Mouse (Mus musculus): ENCODE results near the gene Smco4. TPM values are rescaled to one million over a fixed set of nuclear protein-coding genes. Genes with fewer than 3 reads are reported as not detected.

Smco4 gene
- polyA plus RNA-seq, 1 experiment from 2014 or later, result 2.2 TPM

DNA sequence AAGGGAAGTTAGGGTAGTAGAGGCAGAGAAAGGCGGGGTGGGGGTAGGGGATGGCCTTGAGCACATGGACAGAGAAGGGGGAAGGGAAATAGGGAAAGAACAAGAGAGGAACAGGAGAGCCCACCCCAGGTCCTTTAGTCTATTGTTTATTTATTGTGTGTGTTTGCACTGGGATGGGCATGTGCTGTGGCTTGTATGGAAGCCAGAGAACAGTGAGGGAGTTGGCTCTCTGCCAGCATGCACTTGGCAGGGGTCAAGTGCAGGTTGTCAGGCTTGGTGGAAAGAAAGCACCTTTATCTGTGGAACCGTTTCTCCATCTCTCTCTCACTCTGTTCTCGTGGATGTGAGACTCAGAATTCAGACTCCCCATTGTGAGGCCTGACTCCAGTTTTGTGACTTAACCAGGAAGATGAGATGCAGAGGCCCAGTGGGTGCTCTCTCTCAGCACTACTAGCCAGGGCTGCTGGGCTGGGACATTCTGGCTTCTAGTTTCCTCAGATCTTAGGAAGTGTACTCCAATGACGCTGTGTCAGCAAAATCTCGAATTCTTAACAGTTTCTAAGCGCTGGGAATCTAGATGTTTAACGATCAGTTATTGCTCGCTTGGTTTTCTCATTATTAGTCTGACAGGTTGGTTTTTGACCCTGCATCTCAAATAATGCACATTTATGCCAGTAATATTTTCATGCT lies 36.2 kb downstream of the Smco4 start:
- H3K4me1 ChIP-seq (ENCODE audit: control insufficient read depth, insufficient read depth, low read length), result peaks cover 64% of the 10 kb centered on the region
- H3K4me3 ChIP-seq (ENCODE audit: low read depth, low read length), result no peak overlapping the region
- no peaks in the 10 kb centered on the region for H3K9me3 ChIP-seq (replicated peaks; ENCODE audit: control insufficient read depth, low read length)
- peak overlapping the region; percentile 6; the same call in 1 of the 2 replicates for H3K4me2 ChIP-seq
- ATAC-seq (replicated peaks; ENCODE audit: insufficient number of reproducible peaks, low FRiP score, low TSS enrichment), result peak; percentile 41; the same call in 1 of the 2 replicates
- WGBS (ENCODE audit: insufficient replicate concordance), result 55% methylated on average over 8 of the region's 8 CpGs
- H3K9ac ChIP-seq (ENCODE audit: low read depth, low read length), result no peak overlapping the region
- H3K27ac ChIP-seq (ENCODE audit: low read depth, low read length), result no peak overlapping the region
- H3K36me3 ChIP-seq (ENCODE audit: control insufficient read depth, insufficient read depth, low read length), result no peaks in the 10 kb centered on the region
- no peaks in the 10 kb centered on the region for H3K27me3 ChIP-seq (ENCODE audit: control insufficient read depth, insufficient read depth, low read length)

DNA sequence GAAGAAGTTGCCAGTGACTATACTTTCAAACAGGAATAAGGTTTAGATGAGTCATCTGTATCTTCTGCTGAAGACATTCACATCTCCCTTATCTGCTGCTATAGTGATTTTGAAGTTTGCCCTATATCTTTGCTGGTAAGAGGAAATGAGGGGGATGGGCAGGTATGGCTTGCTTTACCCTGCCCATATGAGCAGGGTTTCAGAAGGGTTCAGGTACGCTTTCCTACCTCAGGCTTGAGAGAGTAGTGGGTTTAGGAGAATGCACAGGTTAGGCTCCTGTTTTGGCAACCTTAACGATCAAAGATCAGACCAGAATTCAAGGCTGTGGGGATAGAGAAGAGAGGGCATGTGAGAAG lies 36.7 kb downstream of the Smco4 start:
- Histone ChIP-seq H3K9me3 (replicated peaks; ENCODE audit: control insufficient read depth, low read length) (no peaks in the 10 kb centered on the region), H3K27ac (ENCODE audit: low read depth, low read length) (no peak overlapping the region), H3K27me3 (ENCODE audit: control insufficient read depth, insufficient read depth, low read length) (no peaks in the 10 kb centered on the region), H3K4me1 (ENCODE audit: control insufficient read depth, insufficient read depth, low read length) (peaks cover 65% of the 10 kb centered on the region), H3K4me3 (ENCODE audit: low read depth, low read length) (no peak overlapping the region), H3K9ac (ENCODE audit: low read depth, low read length) (no peak overlapping the region), H3K4me2 (no peak overlapping the region), H3K36me3 (ENCODE audit: control insufficient read depth, insufficient read depth, low read length) (no peaks in the 10 kb centered on the region)
- 81% methylated on average over 2 of the region's 2 CpGs for WGBS (ENCODE audit: insufficient replicate concordance)
- no peak for ATAC-seq (replicated peaks; ENCODE audit: insufficient number of reproducible peaks, low FRiP score, low TSS enrichment)

DNA sequence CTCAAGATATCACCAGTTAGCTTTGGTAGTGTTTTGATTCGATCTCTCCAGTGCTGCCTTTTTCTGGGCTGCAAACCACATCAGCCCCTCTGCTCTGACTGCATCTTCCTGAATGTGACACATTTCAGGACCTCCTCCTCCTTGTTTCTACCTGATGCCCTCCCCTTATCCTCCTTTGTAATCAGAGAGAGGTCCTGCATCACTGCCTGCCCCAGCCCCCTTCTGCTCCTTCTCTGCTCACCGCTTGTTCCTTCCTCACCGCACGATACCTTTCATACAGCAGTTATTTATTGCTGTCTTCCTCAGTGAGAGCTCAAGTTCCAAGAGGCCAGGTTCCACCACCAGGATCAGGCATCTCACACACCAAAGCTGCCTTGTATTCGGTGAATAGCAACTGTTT lies 38.0 kb downstream of the Smco4 start:
- no peaks in the 10 kb centered on the region for H3K27me3 ChIP-seq (ENCODE audit: control insufficient read depth, insufficient read depth, low read length)
- no peaks in the 10 kb centered on the region for H3K9me3 ChIP-seq (replicated peaks; ENCODE audit: control insufficient read depth, low read length)
- H3K4me1 ChIP-seq (ENCODE audit: control insufficient read depth, insufficient read depth, low read length), result peaks cover 64% of the 10 kb centered on the region
- H3K36me3 ChIP-seq (ENCODE audit: control insufficient read depth, insufficient read depth, low read length), result no peaks in the 10 kb centered on the region
- 70% methylated on average over 5 of the region's 5 CpGs for WGBS (ENCODE audit: insufficient replicate concordance)
- H3K27ac ChIP-seq (ENCODE audit: low read depth, low read length), result no peak overlapping the region
- no peak overlapping the region for H3K4me3 ChIP-seq (ENCODE audit: low read depth, low read length)
- no peak overlapping the region for H3K9ac ChIP-seq (ENCODE audit: low read depth, low read length)
- no peak overlapping the region for H3K4me2 ChIP-seq
- ATAC-seq (replicated peaks; ENCODE audit: insufficient number of reproducible peaks, low FRiP score, low TSS enrichment), result no peak

DNA sequence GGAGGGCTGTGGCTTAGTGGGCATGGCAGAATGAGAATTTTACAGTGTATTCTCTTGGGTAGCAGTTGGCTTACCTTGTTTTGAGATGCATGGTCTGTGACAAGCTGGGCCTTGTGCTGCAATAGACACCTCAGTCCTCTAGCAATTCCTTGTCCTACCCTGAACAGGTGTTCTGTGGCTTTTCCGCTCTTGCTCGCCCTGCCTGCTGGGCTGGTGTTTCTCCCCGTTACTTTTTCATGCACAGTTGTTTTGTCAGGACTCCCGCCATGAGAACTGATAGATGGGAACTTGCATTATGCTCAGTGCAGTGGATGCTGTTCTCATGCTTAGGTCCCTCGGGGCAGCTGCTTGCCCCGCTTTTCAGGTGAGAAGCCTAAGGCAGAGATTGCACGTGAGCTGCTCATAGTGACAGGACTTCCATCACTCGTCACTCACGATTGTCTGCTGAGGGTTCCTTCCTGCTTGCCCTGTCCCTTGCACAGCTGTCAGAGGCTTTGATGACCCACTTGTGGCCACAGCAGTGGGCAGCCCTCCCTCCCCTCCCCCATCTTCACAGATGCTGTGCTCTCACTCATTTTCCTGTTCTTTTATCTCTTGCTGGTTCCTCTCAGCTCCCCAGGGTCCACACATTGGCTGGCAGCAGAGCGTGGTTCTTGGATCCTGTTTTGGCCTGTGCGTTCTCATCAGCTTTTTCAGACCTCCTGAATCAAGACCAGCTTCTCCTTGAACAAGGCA lies 40.3 kb downstream of the Smco4 start:
- H3K27me3 ChIP-seq (ENCODE audit: control insufficient read depth, insufficient read depth, low read length), result no peaks in the 10 kb centered on the region
- no peak overlapping the region for H3K4me2 ChIP-seq
- no peak for ATAC-seq (replicated peaks; ENCODE audit: insufficient number of reproducible peaks, low FRiP score, low TSS enrichment)
- WGBS (ENCODE audit: insufficient replicate concordance), result 44% methylated on average over 11 of the region's 11 CpGs
- peaks cover 56% of the 10 kb centered on the region for H3K4me1 ChIP-seq (ENCODE audit: control insufficient read depth, insufficient read depth, low read length)
- H3K9me3 ChIP-seq (replicated peaks; ENCODE audit: control insufficient read depth, low read length), result no peaks in the 10 kb centered on the region
- 0 out of 2 replicates have a peak overlapping the region, but pooled peaks have one; percentile 15 for H3K27ac ChIP-seq (ENCODE audit: low read depth, low read length)
- no peak overlapping the region for H3K9ac ChIP-seq (ENCODE audit: low read depth, low read length)
- no peaks in the 10 kb centered on the region for H3K36me3 ChIP-seq (ENCODE audit: control insufficient read depth, insufficient read depth, low read length)
- H3K4me3 ChIP-seq (ENCODE audit: low read depth, low read length), result no peak overlapping the region

DNA sequence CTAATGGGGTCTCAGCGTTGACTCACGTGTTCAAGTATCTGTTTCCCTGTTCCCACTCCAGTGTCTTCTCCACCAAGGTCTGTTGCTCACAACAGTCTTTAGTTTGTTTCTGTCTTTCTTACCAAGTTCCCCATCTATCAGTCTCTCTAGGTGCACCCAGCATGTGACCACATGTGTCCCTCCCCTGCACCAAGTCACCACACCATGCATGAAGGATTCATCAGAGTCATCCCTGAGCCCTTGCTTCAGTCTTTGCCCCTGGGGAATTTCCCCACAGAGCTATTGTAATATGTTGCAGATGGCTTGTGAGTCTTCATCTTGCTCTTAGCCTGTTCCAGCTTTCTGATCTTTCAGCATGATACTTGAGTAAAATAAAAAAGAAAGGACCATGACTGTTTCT lies 40.9 kb downstream of the Smco4 start:
- no peaks in the 10 kb centered on the region for H3K9me3 ChIP-seq (replicated peaks; ENCODE audit: control insufficient read depth, low read length)
- 66% methylated on average over 2 of the region's 2 CpGs for WGBS (ENCODE audit: insufficient replicate concordance)
- H3K4me3 ChIP-seq (ENCODE audit: low read depth, low read length), result no peak overlapping the region
- no peak overlapping the region for H3K4me2 ChIP-seq
- H3K36me3 ChIP-seq (ENCODE audit: control insufficient read depth, insufficient read depth, low read length), result no peaks in the 10 kb centered on the region
- no peak for ATAC-seq (replicated peaks; ENCODE audit: insufficient number of reproducible peaks, low FRiP score, low TSS enrichment)
- no peak overlapping the region for H3K27ac ChIP-seq (ENCODE audit: low read depth, low read length)
- peaks cover 50% of the 10 kb centered on the region for H3K4me1 ChIP-seq (ENCODE audit: control insufficient read depth, insufficient read depth, low read length)
- H3K27me3 ChIP-seq (ENCODE audit: control insufficient read depth, insufficient read depth, low read length), result no peaks in the 10 kb centered on the region
- H3K9ac ChIP-seq (ENCODE audit: low read depth, low read length), result no peak overlapping the region

DNA sequence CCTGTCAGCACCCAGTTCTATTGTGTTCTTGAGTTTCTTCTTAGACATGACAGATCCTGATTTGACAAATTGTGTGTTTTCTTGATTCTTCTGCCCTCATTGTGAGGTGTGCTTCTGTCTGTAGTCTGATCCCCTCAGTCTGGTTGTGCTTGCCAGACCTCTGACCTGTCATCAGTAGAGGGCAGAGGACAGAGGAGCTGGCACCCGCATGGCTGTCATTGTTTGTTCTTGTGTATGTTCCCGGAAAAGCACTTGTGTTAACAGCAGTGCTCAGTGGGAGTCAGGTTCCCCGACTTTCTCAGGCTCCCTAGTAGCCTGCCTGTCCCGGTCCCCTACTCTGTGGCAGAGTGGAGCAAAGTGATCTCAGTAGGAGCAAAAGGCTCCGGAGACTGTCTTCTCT lies 42.2 kb downstream of the Smco4 start:
- H3K4me1 ChIP-seq (ENCODE audit: control insufficient read depth, insufficient read depth, low read length), result peaks cover 37% of the 10 kb centered on the region
- H3K27ac ChIP-seq (ENCODE audit: low read depth, low read length), result no peak overlapping the region
- no peak for ATAC-seq (replicated peaks; ENCODE audit: insufficient number of reproducible peaks, low FRiP score, low TSS enrichment)
- H3K9me3 ChIP-seq (replicated peaks; ENCODE audit: control insufficient read depth, low read length), result no peaks in the 10 kb centered on the region
- H3K36me3 ChIP-seq (ENCODE audit: control insufficient read depth, insufficient read depth, low read length), result no peaks in the 10 kb centered on the region
- H3K27me3 ChIP-seq (ENCODE audit: control insufficient read depth, insufficient read depth, low read length), result no peaks in the 10 kb centered on the region
- 36% methylated on average over 5 of the region's 5 CpGs for WGBS (ENCODE audit: insufficient replicate concordance)
- no peak overlapping the region for H3K4me2 ChIP-seq
- no peak overlapping the region for H3K4me3 ChIP-seq (ENCODE audit: low read depth, low read length)
- no peak overlapping the region for H3K9ac ChIP-seq (ENCODE audit: low read depth, low read length)

DNA sequence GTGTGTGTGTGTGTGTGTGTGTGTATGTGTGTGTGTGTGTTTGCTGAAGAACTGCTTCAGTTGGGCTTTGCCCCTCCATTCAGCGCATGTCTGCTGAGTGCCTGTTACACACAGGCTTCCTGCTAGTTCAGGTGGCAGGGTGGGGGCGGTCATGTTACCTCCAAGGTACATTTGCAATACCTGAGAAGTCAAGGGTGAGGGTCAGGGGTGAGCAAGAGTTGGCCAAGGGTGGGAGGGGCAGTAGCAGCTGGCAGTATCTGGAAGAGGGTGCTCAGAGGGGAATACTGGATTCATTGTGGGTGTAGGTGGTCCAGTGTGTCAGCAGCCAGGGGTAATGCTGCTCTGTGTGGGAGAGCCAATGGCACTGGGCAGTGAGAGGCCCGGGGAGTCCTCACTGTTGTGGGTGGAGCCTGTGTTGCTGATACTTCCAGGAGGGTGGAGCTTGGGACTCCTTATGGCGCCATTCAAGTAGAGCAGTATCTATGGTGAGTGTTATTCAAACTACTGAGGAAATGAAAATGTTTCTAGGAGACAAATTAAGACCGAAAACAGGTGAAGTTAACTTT lies 43.7 kb downstream of the Smco4 start:
- H3K4me3 ChIP-seq (ENCODE audit: low read depth, low read length), result no peak overlapping the region
- 82% methylated on average over 5 of the region's 5 CpGs for WGBS (ENCODE audit: insufficient replicate concordance)
- H3K9ac ChIP-seq (ENCODE audit: low read depth, low read length), result no peak overlapping the region
- no peak for ATAC-seq (replicated peaks; ENCODE audit: insufficient number of reproducible peaks, low FRiP score, low TSS enrichment)
- H3K27me3 ChIP-seq (ENCODE audit: control insufficient read depth, insufficient read depth, low read length), result no peaks in the 10 kb centered on the region
- H3K9me3 ChIP-seq (replicated peaks; ENCODE audit: control insufficient read depth, low read length), result no peaks in the 10 kb centered on the region
- peaks cover 33% of the 10 kb centered on the region for H3K4me1 ChIP-seq (ENCODE audit: control insufficient read depth, insufficient read depth, low read length)
- H3K4me2 ChIP-seq, result no peak overlapping the region
- H3K36me3 ChIP-seq (ENCODE audit: control insufficient read depth, insufficient read depth, low read length), result no peaks in the 10 kb centered on the region
- no peak overlapping the region for H3K27ac ChIP-seq (ENCODE audit: low read depth, low read length)

- H3K27me3 ChIP-seq (ENCODE audit: control insufficient read depth, insufficient read depth, low read length), result no peaks in the 10 kb centered on the region
- no peaks in the 10 kb centered on the region for H3K9me3 ChIP-seq (replicated peaks; ENCODE audit: control insufficient read depth, low read length)
- no peak overlapping the region for H3K27ac ChIP-seq (ENCODE audit: low read depth, low read length)
- 90% methylated on average over 3 of the region's 3 CpGs for WGBS (ENCODE audit: insufficient replicate concordance)
- no peak overlapping the region for H3K4me2 ChIP-seq
- H3K9ac ChIP-seq (ENCODE audit: low read depth, low read length), result no peak overlapping the region
- H3K4me1 ChIP-seq (ENCODE audit: control insufficient read depth, insufficient read depth, low read length), result peaks cover 37% of the 10 kb centered on the region
- ATAC-seq (replicated peaks; ENCODE audit: insufficient number of reproducible peaks, low FRiP score, low TSS enrichment), result no peak
- no peaks in the 10 kb centered on the region for H3K36me3 ChIP-seq (ENCODE audit: control insufficient read depth, insufficient read depth, low read length)
- no peak overlapping the region for H3K4me3 ChIP-seq (ENCODE audit: low read depth, low read length)
These were observed 44.3 kb downstream of the Smco4 start for GRCm38 (mm10) chr9:15537455-15538048.

Data from heart, embryonic 11.5 days (tissue).